Comparison of ENCODE assay signal across 8 mouse cellular contexts in genomic region chr4:141148009-141148801, GRCm38 (mm10). TPM values are rescaled to one million over a fixed set of nuclear protein-coding genes. Genes with fewer than 3 reads are reported as not detected.
A peak's percentile ranks its signal among the peaks of the same experiment; 100 is the strongest.
DNase-seq lines count a peak whose midpoint lies in the region; ATAC-seq and TF ChIP-seq lines count a peak whose summit lies in the region.

No protein-coding gene starts in this region.

- H3K36me3 ChIP-seq in heart, embryonic 10.5 days, result no peaks in the 10 kb centered on the region
- H3K36me3 ChIP-seq in kidney, embryonic 14.5 days (ENCODE audit: control insufficient read depth, insufficient read depth, low read length), result no peaks in the 10 kb centered on the region
- H3K36me3 ChIP-seq in megakaryocyte, embryonic 14.5 days (replicated peaks; ENCODE audit: low read length), result peaks cover 4% of the 10 kb centered on the region
- no peaks in the 10 kb centered on the region for H3K36me3 ChIP-seq in stomach, embryonic 14.5 days (ENCODE audit: control insufficient read depth, insufficient read depth, low read length)

- DNase-seq in 3T3-L1 (ENCODE audit: low read depth, low spot score) (peak; percentile 72), A20 (ENCODE audit: low read depth, low spot score) (peak; percentile 75)
- peak; percentile 52 for DNase-seq in brain, embryonic 14.5 days (ENCODE audit: low read depth)
- DNase-seq in heart, embryonic 10.5 days (ENCODE audit: low spot score), result peak; percentile 81
- no peak for DNase-seq in testis, postnatal 14 days (ENCODE audit: low spot score)

- peak overlapping the region; percentile 96 for H3K27ac ChIP-seq in heart, embryonic 10.5 days
- peak overlapping the region; percentile 67 for H3K27ac ChIP-seq in kidney, embryonic 14.5 days (ENCODE audit: low read depth, low read length)
- H3K27ac ChIP-seq in stomach, embryonic 14.5 days (ENCODE audit: low read length), result peak overlapping the region; percentile 94

- TF ChIP-seq POLR2A in brain, embryonic 14.5 days (IDR thresholded peaks at IDR 0.05; ENCODE audit: borderline replicate concordance, extremely low read depth, insufficient read depth, insufficient read length, poor library complexity, severe bottlenecking), result no peak

- no peak for TF ChIP-seq CTCF in brain, embryonic 14.5 days (IDR thresholded peaks at IDR 0.05; ENCODE audit: borderline replicate concordance, extremely low read depth, insufficient read depth, insufficient read length)

- peak; percentile 85 for ATAC-seq in kidney, embryonic 14.5 days (ENCODE audit: low FRiP score, low TSS enrichment)
- ATAC-seq in stomach, embryonic 14.5 days (ENCODE audit: insufficient number of reproducible peaks, insufficient read depth, low FRiP score, low read depth), result peak; percentile 81

- peak overlapping the region; percentile 97 for H3K9ac ChIP-seq in kidney, embryonic 14.5 days (ENCODE audit: low read depth, low read length)
- peak overlapping the region; percentile 88 for H3K9ac ChIP-seq in stomach, embryonic 14.5 days (replicated peaks; ENCODE audit: low read depth, low read length)

- H3K4me2 ChIP-seq in kidney, embryonic 14.5 days (replicated peaks; ENCODE audit: low read depth, low read length), result peak overlapping the region; percentile 85
- H3K4me2 ChIP-seq in stomach, embryonic 14.5 days (replicated peaks; ENCODE audit: low read depth, low read length), result peak overlapping the region; percentile 55

- peak overlapping the region; percentile 99 for H3K4me3 ChIP-seq in heart, embryonic 10.5 days
- H3K4me3 ChIP-seq in kidney, embryonic 14.5 days (ENCODE audit: low read length), result peak overlapping the region; percentile 99
- peak overlapping the region; percentile 94 for H3K4me3 ChIP-seq in megakaryocyte, embryonic 14.5 days (replicated peaks)
- peak overlapping the region; percentile 94 for H3K4me3 ChIP-seq in stomach, embryonic 14.5 days (ENCODE audit: low read depth, low read length)

- no peaks in the 10 kb centered on the region for H3K27me3 ChIP-seq in heart, embryonic 10.5 days (ENCODE audit: insufficient read depth, poor library complexity, severe bottlenecking)
- no peaks in the 10 kb centered on the region for H3K27me3 ChIP-seq in kidney, embryonic 14.5 days (ENCODE audit: control insufficient read depth, insufficient read depth, low read length)
- no peaks in the 10 kb centered on the region for H3K27me3 ChIP-seq in megakaryocyte, embryonic 14.5 days (replicated peaks)
- no peaks in the 10 kb centered on the region for H3K27me3 ChIP-seq in stomach, embryonic 14.5 days (ENCODE audit: control insufficient read depth, insufficient read depth, low read length)

- under 1% methylated on average over 66 of the region's 66 CpGs for WGBS in heart, embryonic 10.5 days
- under 1% methylated on average over 66 of the region's 66 CpGs for WGBS in kidney, embryonic 14.5 days
- under 1% methylated on average over 65 of the region's 66 CpGs for WGBS in stomach, embryonic 14.5 days

- H3K9me3 ChIP-seq in heart, embryonic 10.5 days, result no peaks in the 10 kb centered on the region
- no peaks in the 10 kb centered on the region for H3K9me3 ChIP-seq in kidney, embryonic 14.5 days (ENCODE audit: control insufficient read depth, low read length)
- no peaks in the 10 kb centered on the region for H3K9me3 ChIP-seq in megakaryocyte, embryonic 14.5 days
- no peaks in the 10 kb centered on the region for H3K9me3 ChIP-seq in stomach, embryonic 14.5 days (ENCODE audit: control insufficient read depth, low read depth, low read length)

- H3K4me1 ChIP-seq in heart, embryonic 10.5 days, result peaks cover 37% of the 10 kb centered on the region
- peaks cover 19% of the 10 kb centered on the region; the same call in 1 of the 2 replicates for H3K4me1 ChIP-seq in kidney, embryonic 14.5 days (ENCODE audit: control insufficient read depth, insufficient read depth, low read length)
- peaks cover 53% of the 10 kb centered on the region for H3K4me1 ChIP-seq in megakaryocyte, embryonic 14.5 days
- H3K4me1 ChIP-seq in stomach, embryonic 14.5 days (ENCODE audit: control insufficient read depth, insufficient read depth, low read length), result peaks cover 12% of the 10 kb centered on the region

RNA-seq across cellular contexts. Expression of gene Fbxo42, which starts 0.5 kb away (rescaled TPM):
- 26.0 and 32.0 TPM in 2 replicates for polyA plus RNA-seq in brain, embryonic 14.5 days (2012; rRNA removed)
- 16.3 and 21.8 TPM in 2 replicates for polyA plus RNA-seq in heart, embryonic 10.5 days (2016; fragmentation: Nextera tagmentation; extraction: Ambion mirVana)
- 22.0 and 26.8 TPM in 2 replicates for polyA plus RNA-seq in kidney, embryonic 14.5 days (2014; fragmentation: Nextera tagmentation; extraction: Ambion mirVana)
- polyA plus RNA-seq in megakaryocyte, embryonic 14.5 days (2012; ENCODE audit: insufficient read depth, low replicate concordance), result 9.1 and 10.9 TPM in 2 replicates
- polyA plus RNA-seq in stomach, embryonic 14.5 days (2014; fragmentation: Nextera tagmentation; extraction: Ambion mirVana), result 29.6 and 30.4 TPM in 2 replicates

RNA-seq across cellular contexts. Expression of gene Szrd1, which starts 8.6 kb away (rescaled TPM):
- polyA plus RNA-seq in brain, embryonic 14.5 days (2012; rRNA removed), result 34.1 and 46.0 TPM in 2 replicates
- polyA plus RNA-seq in heart, embryonic 10.5 days (2016; fragmentation: Nextera tagmentation; extraction: Ambion mirVana), result 36.6 and 39.0 TPM in 2 replicates
- 23.3 and 46.4 TPM in 2 replicates for polyA plus RNA-seq in kidney, embryonic 14.5 days (2014; fragmentation: Nextera tagmentation; extraction: Ambion mirVana)
- 136 and 184 TPM in 2 replicates for polyA plus RNA-seq in megakaryocyte, embryonic 14.5 days (2012; ENCODE audit: insufficient read depth, low replicate concordance)
- 35.3 and 35.4 TPM in 2 replicates for polyA plus RNA-seq in stomach, embryonic 14.5 days (2014; fragmentation: Nextera tagmentation; extraction: Ambion mirVana)
